Mouse (Mus musculus) monocyte, adult 5-6 weeks (primary cell): ENCODE measurements around the gene Zbtb9. TPM values are rescaled to one million over a fixed set of nuclear protein-coding genes. Genes with fewer than 3 reads are reported as not detected.

Experiments
- ATAC-seq: fragments of 153-309, 156-312 bp; replicated peaks from 2 replicates; pipeline ENCODE4 v1.8.0; 2017; ENCODE audit warnings: mild to moderate bottlenecking; ENCODE audit not compliant: low TSS enrichment, insufficient number of reproducible peaks, severe bottlenecking, poor library complexity, low FRiP score
- total RNA-seq: library from RNA; stranded (forward); fragments of 200-1000, 200-491, 200-594 nt; gene quantifications from 3 replicates; pipeline ENCODE4 v1.2.3, GENCODE M21; 2017

The Zbtb9 gene
- total RNA-seq, 1 experiment from 2014 or later, result 23.5 TPM

DNA sequence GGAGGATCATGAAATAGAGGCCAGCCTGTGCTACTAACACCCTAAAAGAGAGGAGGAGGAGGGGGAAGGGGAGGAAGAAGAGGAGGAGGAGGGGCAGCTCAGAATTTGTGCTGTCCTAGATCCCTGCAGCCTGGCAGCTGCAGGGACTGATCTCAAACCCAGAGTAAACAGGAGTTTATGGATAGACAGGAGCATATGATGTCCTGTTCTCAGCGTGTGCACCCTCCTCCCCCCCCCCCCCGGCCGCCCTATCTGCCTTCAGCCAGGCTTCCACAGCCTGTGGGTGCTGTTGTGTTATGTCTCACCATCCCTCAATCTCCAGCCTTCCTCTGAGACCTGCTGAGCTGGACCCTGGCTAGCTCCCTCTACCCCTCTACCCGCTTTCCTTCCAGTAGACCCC lies 55.9 kb downstream of the Zbtb9 start, which contains the start of gene Bak1:
Gene Bak1 (minus strand): TSS at position 101 of the 400 bp plus-strand sequence.
- no peak for ATAC-seq

DNA sequence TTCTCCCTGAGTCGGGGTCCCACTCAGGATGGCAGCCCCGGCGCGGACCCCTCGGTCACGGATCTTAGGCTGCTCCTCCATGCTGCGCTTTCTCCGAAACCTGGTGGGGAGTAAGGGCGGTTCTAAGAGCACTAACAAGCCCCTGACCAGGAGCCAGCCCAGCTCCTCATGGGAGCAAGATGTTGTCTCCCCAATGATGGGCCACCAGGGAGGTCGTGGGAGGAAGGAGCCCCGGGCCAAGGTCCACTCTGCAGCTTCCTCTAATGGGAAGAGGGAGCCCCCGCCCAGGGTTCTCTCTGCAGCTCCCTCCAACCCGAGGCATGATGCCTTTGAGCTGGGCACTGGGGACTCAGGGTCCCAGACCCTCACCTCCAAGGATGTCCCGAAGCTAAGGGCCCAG lies 56.5 kb downstream of the Zbtb9 start:
- no peak for ATAC-seq

- no peak for ATAC-seq
Observed at GRCm38 (mm10) chr17:27030896-27031295, 57.9 kb downstream of the Zbtb9 start.

- no peak for ATAC-seq
Observed at GRCm38 (mm10) chr17:27032328-27032727, 59.4 kb downstream of the Zbtb9 start.

DNA sequence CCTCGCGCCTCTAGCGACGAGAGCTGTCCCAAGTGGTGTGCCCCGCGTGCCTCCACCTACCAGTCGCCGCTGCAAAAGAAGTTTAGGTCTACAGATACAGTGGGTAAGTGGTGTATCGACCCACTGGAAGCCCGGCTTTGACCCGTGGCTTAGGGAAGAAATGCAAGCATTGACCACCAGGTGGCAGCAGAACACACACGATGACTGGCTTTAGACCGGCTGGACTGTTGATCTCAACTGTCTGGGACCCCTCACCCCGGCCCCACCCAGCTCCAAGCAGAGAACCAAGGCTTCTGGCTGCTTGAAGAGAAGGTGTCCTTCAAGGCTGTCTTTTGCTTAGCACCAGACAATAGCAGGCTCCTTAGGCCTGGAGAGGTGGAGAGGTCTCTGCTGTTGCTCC lies 59.9 kb downstream of the Zbtb9 start:
- ATAC-seq, result peak; percentile 33; the same call in 1 of the 2 replicates

- no peak for ATAC-seq
Observed at GRCm38 (mm10) chr17:27036465-27036864, 63.5 kb downstream of the Zbtb9 start.

DNA sequence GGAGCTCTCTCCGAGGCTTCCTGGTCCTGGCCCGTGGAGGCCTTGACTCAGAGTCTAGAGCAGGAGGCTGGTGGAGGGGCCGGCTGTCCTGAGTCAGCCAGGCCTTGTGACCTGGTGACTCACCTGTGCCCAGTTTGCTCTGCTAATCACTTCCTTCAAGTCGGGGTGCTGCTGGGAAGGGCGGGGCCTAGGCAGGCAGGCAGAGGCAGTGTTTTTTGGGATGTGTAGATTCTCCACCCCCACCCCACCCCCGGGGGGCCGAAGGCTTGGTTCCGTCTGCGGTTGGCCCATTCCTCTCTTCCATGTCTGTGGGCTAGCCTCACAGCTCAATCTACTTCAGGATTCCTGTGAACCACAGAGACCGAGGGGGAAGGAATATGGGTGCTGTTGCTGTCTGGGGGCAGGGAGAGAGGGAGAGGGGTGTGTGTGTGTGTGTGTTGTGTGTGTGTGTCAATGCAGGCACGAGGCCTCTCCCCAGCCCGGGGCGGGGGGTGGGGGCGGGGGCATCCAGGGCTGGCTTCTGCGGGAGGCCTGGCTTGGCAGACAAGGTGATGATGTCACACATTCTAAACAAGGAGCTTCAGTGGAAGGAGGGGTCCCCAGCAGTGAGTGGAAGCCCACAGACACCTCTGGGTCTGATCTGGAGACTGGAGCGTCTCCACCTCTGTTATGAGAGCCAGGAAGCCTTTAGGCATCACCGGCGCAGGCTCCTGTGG lies 65.5 kb downstream of the Zbtb9 start:
- ATAC-seq, result no peak

DNA sequence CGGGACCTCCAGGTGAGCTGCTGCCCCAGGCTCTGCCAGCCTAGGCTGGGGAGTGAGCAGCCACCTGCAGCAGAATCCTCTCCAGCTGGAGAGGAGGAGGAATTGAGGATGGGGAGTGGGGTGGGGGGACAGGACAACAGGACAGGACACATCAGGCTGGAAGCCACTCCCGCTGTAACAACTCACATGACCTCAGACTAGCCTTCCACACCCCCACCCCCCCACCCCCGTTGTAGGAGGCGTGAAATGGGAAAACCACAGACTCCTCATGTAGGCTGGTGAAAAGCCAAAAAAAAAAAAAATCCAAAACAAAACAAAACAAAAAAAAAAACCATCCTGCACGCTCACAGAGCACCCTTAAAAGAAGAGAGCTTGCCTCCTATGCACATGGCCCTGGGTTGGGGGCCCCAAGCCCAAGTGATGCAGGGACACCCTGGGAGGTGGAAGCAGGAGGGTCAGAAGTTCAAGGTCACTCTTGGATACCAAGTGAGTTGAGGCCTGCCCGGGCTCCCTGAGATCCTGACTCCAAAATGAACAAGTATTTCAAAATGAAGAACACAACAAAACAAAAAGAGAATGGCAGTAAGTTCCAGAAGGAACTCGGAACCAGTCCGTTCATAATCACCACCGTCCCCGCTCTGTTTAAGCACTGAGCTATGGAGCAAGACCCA lies 66.6 kb downstream of the Zbtb9 start:
- no peak for ATAC-seq

DNA sequence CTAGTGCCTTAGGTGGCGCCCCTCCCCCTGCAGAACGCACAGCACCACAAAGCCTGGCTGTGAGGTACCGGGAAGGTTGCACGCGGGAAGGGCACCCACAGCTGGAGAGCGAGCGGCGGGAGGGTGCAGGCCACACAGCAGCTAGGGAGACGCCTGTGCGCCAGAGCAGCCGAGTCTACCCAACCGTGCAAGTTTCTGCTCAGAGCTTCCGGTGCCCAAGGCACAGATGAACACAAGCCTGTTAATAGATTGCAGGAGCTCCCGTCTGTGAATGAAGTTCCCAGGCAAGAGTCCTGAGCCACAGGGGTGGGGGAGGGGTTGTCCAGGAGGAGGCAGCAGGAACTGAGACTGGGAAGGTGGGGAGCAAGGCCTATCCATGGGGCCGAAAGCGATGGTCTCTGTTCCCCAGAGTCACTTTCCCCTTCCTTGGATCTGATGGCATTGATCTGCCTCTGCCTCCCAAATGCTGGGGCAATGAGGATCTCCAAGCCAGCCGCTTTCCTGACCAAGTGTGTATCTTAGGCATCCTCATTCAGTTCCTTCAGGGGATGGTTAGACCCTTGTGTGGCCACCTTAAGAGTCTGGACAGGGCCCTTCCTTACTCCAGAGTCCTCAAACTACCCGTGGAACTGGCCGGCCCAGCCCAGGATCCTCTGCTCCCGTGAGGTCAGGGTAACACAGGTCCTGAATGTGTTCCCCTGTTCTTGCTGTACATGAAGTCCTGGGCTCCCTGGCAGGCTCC lies 67.5 kb downstream of the Zbtb9 start:
- no peak for ATAC-seq

- no peak for ATAC-seq
Observed at GRCm38 (mm10) chr17:27041046-27041786, 68.2 kb downstream of the Zbtb9 start.

- ATAC-seq, result no peak
Observed at GRCm38 (mm10) chr17:27041787-27042055, 68.8 kb downstream of the Zbtb9 start.

DNA sequence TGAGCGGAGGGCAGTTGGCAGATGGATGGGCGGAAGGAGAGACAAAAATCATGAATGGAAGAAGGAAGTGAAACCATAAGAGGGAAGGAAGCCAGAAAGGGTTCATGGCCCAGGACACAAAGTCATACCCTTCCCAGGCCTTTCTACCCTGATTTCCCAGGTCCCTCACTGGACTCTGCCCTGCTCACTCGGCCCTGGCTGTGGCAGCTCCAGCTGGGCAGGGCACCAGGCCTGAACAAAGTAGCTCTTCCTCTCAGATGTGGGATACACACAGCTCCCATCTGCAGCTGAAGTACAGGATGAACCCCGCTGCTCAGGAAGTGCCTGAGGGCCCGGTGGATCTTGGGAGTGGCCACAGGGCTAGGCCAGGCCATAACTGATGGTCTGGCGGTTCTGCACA lies 69.9 kb downstream of the Zbtb9 start:
- ATAC-seq, result peak; percentile 63

DNA sequence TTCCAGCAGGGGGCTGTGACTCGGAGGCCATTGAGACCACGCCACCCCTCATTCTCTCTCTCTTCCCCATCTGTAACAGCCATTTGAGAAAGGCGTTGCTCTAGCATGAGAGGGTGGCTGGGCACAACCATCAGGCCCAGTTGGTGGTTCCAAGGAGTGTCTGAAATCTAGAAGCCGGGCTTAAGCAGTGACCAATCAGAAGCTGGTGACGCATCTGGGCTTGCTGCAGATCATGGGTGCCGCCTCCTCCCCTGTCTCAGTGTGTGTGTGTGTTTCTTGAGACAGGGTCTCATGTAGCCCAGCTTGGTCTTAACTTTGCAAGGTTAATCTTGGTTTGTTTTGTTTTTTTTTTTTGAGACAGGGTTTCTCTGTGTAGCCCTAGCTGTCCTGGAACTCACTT lies 72.2 kb downstream of the Zbtb9 start:
- no peak for ATAC-seq

GRCm38 (mm10) chr17:27047762-27048444 lies 74.9 kb downstream of the Zbtb9 start:
- no peak for ATAC-seq

DNA sequence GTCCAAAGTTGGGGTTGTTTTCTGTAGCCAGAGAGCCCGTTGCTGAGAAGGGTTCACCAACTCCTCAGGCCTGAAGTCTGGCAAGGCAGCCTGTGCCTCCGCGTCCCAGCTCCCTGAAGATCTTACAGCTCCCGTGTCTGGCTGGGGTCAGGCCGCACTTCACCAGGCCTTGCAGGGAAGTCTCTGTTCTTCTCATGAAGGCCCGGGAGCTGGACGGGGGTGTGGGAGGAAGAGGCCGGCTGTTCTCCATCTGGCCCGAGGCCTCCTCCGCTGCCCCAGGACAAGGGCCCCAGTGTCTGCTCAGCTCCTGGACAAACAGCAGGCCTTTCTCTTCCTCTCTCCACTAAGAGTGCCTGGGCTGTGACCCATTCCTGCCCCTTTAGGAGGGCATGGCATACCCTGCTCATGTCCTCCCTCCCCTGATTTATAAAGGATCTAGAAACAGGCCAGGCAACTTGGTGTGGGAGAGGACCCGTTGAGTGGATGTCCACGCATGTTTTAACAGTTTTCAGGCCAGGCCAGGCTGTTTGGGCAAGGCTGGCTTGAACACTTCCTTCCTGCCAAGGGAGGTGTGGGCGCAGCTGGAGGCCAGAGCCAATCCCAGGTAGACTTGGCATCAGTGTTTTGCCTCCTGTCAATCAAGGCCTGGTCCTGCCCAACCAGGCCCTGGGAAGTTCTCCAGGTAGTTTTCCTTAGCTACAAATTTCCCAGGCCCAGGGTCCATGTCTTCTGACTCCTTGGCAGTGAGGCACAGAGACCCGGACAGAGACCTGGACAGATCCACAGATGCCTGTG lies 75.7 kb downstream of the Zbtb9 start:
- no peak for ATAC-seq

GRCm38 (mm10) chr17:27050853-27051252 lies 77.9 kb downstream of the Zbtb9 start:
- ATAC-seq, result no peak

- no peak for ATAC-seq
Observed at GRCm38 (mm10) chr17:27051514-27051913, 78.5 kb downstream of the Zbtb9 start.

GRCm38 (mm10) chr17:27056170-27056569 lies 83.2 kb downstream of the Zbtb9 start:
- ATAC-seq, result peak; percentile 52; the same call in 1 of the 2 replicates
